Mouse (Mus musculus): ENCODE results near the gene Vps35. TPM values are rescaled to one million over a fixed set of nuclear protein-coding genes. Genes with fewer than 3 reads are reported as not detected.
A peak's percentile ranks its signal among the peaks of the same experiment; 100 is the strongest.

The Vps35 gene
- polyA plus RNA-seq, 1 experiment from 2014 or later: 176 TPM

- WGBS: 92% methylated on average over 1 of the region's 1 CpGs
- no peak for ATAC-seq (ENCODE audit: insufficient read depth, low FRiP score, low TSS enrichment)
- Histone ChIP-seq H3K9me3 (ENCODE audit: control insufficient read depth, low read length) (no peaks in the 10 kb centered on the region), H3K4me1 (ENCODE audit: control insufficient read depth, insufficient read depth, low read length) (no peaks in the 10 kb centered on the region), H3K27ac (ENCODE audit: low read depth, low read length) (no peak overlapping the region), H3K4me3 (ENCODE audit: low read depth, low read length) (no peak overlapping the region), H3K27me3 (ENCODE audit: control insufficient read depth, insufficient read depth, low read length) (no peaks in the 10 kb centered on the region), H3K36me3 (ENCODE audit: control insufficient read depth, insufficient read depth, low read length) (peaks cover 2% of the 10 kb centered on the region; the same call in 1 of the 2 replicates), H3K9ac (ENCODE audit: low read length) (no peak overlapping the region), H3K4me2 (ENCODE audit: low read depth) (no peak overlapping the region)
- no peak for DNase-seq (ENCODE audit: low spot score)
These were observed 12.8 kb downstream of the Vps35 start for GRCm38 (mm10) chr8:85286846-85287245.

GRCm38 (mm10) chr8:85227297-85227696 lies 72.3 kb downstream of the Vps35 start:
- Histone ChIP-seq H3K4me1 (ENCODE audit: control insufficient read depth, insufficient read depth, low read length) (no peaks in the 10 kb centered on the region), H3K36me3 (ENCODE audit: control insufficient read depth, insufficient read depth, low read length) (no peaks in the 10 kb centered on the region), H3K27me3 (ENCODE audit: control insufficient read depth, insufficient read depth, low read length) (no peaks in the 10 kb centered on the region), H3K9ac (ENCODE audit: low read length) (no peak overlapping the region), H3K27ac (ENCODE audit: low read depth, low read length) (no peak overlapping the region), H3K9me3 (ENCODE audit: control insufficient read depth, low read length) (no peaks in the 10 kb centered on the region), H3K4me3 (ENCODE audit: low read depth, low read length) (no peak overlapping the region), H3K4me2 (ENCODE audit: low read depth) (no peak overlapping the region)
- WGBS: 80% methylated on average over 1 of the region's 1 CpGs
- DNase-seq (ENCODE audit: low spot score) (no peak), ATAC-seq (ENCODE audit: insufficient read depth, low FRiP score, low TSS enrichment) (no peak)

DNA sequence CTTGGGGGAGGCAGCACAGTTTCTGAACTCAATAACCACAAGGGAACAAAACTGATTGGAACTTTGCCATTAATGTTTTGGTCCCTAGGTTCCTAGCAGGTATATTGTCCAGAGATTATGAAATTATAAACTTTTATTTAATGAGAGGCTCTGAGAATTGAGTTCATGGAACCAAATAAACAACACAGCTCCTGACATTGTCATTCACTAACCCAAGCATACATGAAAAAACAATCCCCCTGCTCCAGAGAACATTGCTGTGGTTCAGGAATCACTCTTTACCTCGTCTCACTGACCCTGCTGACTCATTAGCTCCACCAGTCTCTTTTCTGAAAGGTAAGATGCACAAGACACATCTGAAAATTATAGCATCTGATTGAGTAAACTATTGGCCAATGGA lies 73.9 kb downstream of the Vps35 start, which contains the start of gene Olfr371:
Gene Olfr371, plus strand, starts transcription at position 301 of the 400 bp plus-strand sequence.
- H3K4me1 ChIP-seq (ENCODE audit: control insufficient read depth, insufficient read depth, low read length): no peaks in the 10 kb centered on the region
- H3K9me3 ChIP-seq (ENCODE audit: control insufficient read depth, low read length): no peaks in the 10 kb centered on the region
- ATAC-seq (ENCODE audit: insufficient read depth, low FRiP score, low TSS enrichment): no peak
- H3K9ac ChIP-seq (ENCODE audit: low read length): no peak within 1 kb of the TSS
- no peak within 1 kb of the TSS for H3K4me2 ChIP-seq (ENCODE audit: low read depth)
- no peaks in the 10 kb centered on the region for H3K36me3 ChIP-seq (ENCODE audit: control insufficient read depth, insufficient read depth, low read length)
- DNase-seq (ENCODE audit: low spot score): no peak
- no peak within 1 kb of the TSS for H3K4me3 ChIP-seq (ENCODE audit: low read depth, low read length)
- WGBS: 40% methylated on average over 1 of the region's 1 CpGs
- H3K27ac ChIP-seq (ENCODE audit: low read depth, low read length): no peak within 1 kb of the TSS
- H3K27me3 ChIP-seq (ENCODE audit: control insufficient read depth, insufficient read depth, low read length): no peaks in the 10 kb centered on the region

DNA sequence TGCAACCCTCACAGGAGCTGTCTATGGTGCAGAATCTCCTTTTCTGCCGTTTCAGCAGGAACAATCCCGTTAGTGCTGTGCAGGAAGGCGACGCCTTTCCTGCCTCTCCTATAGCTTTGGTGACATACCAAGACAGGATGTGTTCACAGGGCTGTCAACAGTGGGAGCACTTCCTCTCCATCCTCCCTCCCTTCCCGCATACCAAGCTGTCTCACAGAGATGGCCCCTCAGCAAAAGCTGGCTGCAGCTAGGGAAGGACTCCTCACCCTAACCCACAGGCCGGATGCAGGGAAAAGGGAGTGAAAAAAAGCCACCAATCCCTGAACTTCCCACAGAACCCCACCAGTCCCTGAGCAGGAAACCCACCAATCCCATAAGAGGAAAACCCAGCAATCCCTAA lies 78.6 kb downstream of the Vps35 start:
- Histone ChIP-seq H3K9me3 (ENCODE audit: control insufficient read depth, low read length) (no peaks in the 10 kb centered on the region), H3K36me3 (ENCODE audit: control insufficient read depth, insufficient read depth, low read length) (no peaks in the 10 kb centered on the region), H3K9ac (ENCODE audit: low read length) (no peak overlapping the region), H3K4me1 (ENCODE audit: control insufficient read depth, insufficient read depth, low read length) (no peaks in the 10 kb centered on the region), H3K4me3 (ENCODE audit: low read depth, low read length) (no peak overlapping the region), H3K4me2 (ENCODE audit: low read depth) (no peak overlapping the region), H3K27me3 (ENCODE audit: control insufficient read depth, insufficient read depth, low read length) (no peaks in the 10 kb centered on the region), H3K27ac (ENCODE audit: low read depth, low read length) (no peak overlapping the region)
- ATAC-seq (ENCODE audit: insufficient read depth, low FRiP score, low TSS enrichment): no peak
- WGBS: 59% methylated on average over 6 of the region's 6 CpGs
- peak; percentile 12 for DNase-seq (ENCODE audit: low spot score)

DNA sequence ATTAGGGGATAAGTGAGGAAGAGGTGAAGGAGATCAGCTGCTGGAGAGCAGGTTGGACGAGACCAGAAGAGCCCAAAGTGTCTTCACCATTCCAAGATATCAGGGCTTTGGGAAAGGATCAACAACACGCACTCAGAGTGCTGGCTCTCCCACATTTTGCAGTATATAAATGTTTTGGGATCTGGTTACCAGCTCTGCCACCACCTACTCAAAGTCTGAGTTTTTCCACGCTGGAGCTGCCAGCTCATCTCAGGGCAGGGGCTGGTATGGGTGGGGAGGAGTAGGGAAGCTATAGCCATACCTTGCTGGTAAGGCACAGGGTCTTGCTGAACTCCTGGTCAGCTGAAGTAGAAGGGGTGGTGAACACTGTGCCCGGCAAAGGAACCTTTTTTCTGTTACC lies 79.4 kb downstream of the Vps35 start:
- H3K4me2 ChIP-seq (ENCODE audit: low read depth): no peak overlapping the region
- DNase-seq (ENCODE audit: low spot score) (no peak), ATAC-seq (ENCODE audit: insufficient read depth, low FRiP score, low TSS enrichment) (no peak)
- no peaks in the 10 kb centered on the region for H3K27me3 ChIP-seq (ENCODE audit: control insufficient read depth, insufficient read depth, low read length)
- no peaks in the 10 kb centered on the region for H3K36me3 ChIP-seq (ENCODE audit: control insufficient read depth, insufficient read depth, low read length)
- H3K9ac ChIP-seq (ENCODE audit: low read length): no peak overlapping the region
- no peaks in the 10 kb centered on the region for H3K9me3 ChIP-seq (ENCODE audit: control insufficient read depth, low read length)
- no peak overlapping the region for H3K4me3 ChIP-seq (ENCODE audit: low read depth, low read length)
- H3K4me1 ChIP-seq (ENCODE audit: control insufficient read depth, insufficient read depth, low read length): no peaks in the 10 kb centered on the region
- H3K27ac ChIP-seq (ENCODE audit: low read depth, low read length): no peak overlapping the region
- 88% methylated on average over 4 of the region's 4 CpGs for WGBS

Other genes starting within 250 kb of the Vps35 start
- gene Fbxw9, start 239.7 kb downstream of the Vps35 start, polyA plus RNA-seq (2014; fragmentation: Nextera tagmentation; extraction: Ambion mirVana): 25.0 and 25.8 TPM in 2 replicates
- gene Gm5741, start 231.8 kb downstream of the Vps35 start, polyA plus RNA-seq (2014; fragmentation: Nextera tagmentation; extraction: Ambion mirVana): not detected in 2 replicates
- 70.3 and 73.8 TPM in 2 replicates for gene Dhps, start 228.0 kb downstream of the Vps35 start, polyA plus RNA-seq (2014; fragmentation: Nextera tagmentation; extraction: Ambion mirVana)
- gene Wdr83os, start 219.1 kb downstream of the Vps35 start, polyA plus RNA-seq (2014; fragmentation: Nextera tagmentation; extraction: Ambion mirVana): 117 and 119 TPM in 2 replicates
- gene Wdr83, start 218.5 kb downstream of the Vps35 start, polyA plus RNA-seq (2014; fragmentation: Nextera tagmentation; extraction: Ambion mirVana): 52.6 and 60.6 TPM in 2 replicates
- 14.4 and 17.4 TPM in 2 replicates for gene Man2b1, start 216.5 kb downstream of the Vps35 start, polyA plus RNA-seq (2014; fragmentation: Nextera tagmentation; extraction: Ambion mirVana)
- 1.2 and 1.7 TPM in 2 replicates for gene Zfp791, start 176.7 kb downstream of the Vps35 start, polyA plus RNA-seq (2014; fragmentation: Nextera tagmentation; extraction: Ambion mirVana)
- gene Cks1brt, start 147.9 kb downstream of the Vps35 start, polyA plus RNA-seq (2014; fragmentation: Nextera tagmentation; extraction: Ambion mirVana): not detected in 2 replicates
- gene Olfr371, start 73.8 kb downstream of the Vps35 start, polyA plus RNA-seq (2014; fragmentation: Nextera tagmentation; extraction: Ambion mirVana): not detected in 2 replicates
- gene Orc6, start 170 bp downstream of the Vps35 start, polyA plus RNA-seq (2014; fragmentation: Nextera tagmentation; extraction: Ambion mirVana): 125 and 130 TPM in 2 replicates
- gene Mylk3, start 86.5 kb upstream of the Vps35 start, polyA plus RNA-seq (2014; fragmentation: Nextera tagmentation; extraction: Ambion mirVana): 1.6 and 2.2 TPM in 2 replicates
- 41.4 and 44.2 TPM in 2 replicates for gene 4921524J17Rik, start 133.0 kb upstream of the Vps35 start, polyA plus RNA-seq (2014; fragmentation: Nextera tagmentation; extraction: Ambion mirVana)
- 37.9 and 42.9 TPM in 2 replicates for gene Gpt2, start 192.8 kb upstream of the Vps35 start, polyA plus RNA-seq (2014; fragmentation: Nextera tagmentation; extraction: Ambion mirVana)